Mouse (Mus musculus) skeletal muscle tissue, adult 2 months (tissue): ENCODE results near the gene Faap20.
A peak's percentile ranks its signal among the peaks of the same experiment; 100 is the strongest.

Experiments used
- DNase-seq: peaks from one replicate; pipeline ENCODE4 v3.0.0-alpha.2; 2012; ENCODE audit warnings: low read depth, low spot score

The Faap20 gene

GRCm38 (mm10) chr4:155249648-155250351 lies at the start of gene Faap20:
Gene Faap20, plus strand, starts transcription at chr4:155249802.
- peak; percentile 81 for DNase-seq

GRCm38 (mm10) chr4:155200861-155201390 lies 48.7 kb upstream of the Faap20 start:
- no peak for DNase-seq

- no peak for DNase-seq
Measured at GRCm38 (mm10) chr4:155201764-155202163, 47.8 kb upstream of the Faap20 start.

- DNase-seq = no peak
Measured at GRCm38 (mm10) chr4:155205919-155206318, 43.7 kb upstream of the Faap20 start.

- DNase-seq = no peak
Measured at GRCm38 (mm10) chr4:155206498-155206897, 43.1 kb upstream of the Faap20 start.

GRCm38 (mm10) chr4:155207841-155208240 lies 41.8 kb upstream of the Faap20 start:
- DNase-seq = no peak

GRCm38 (mm10) chr4:155208613-155209012 lies 41.0 kb upstream of the Faap20 start:
- no peak for DNase-seq

- no peak for DNase-seq
Measured at GRCm38 (mm10) chr4:155209079-155209478, 40.5 kb upstream of the Faap20 start.

- DNase-seq = no peak
Measured at GRCm38 (mm10) chr4:155209494-155209893, 40.1 kb upstream of the Faap20 start.

GRCm38 (mm10) chr4:155213052-155213751 lies 36.4 kb upstream of the Faap20 start:
- DNase-seq = no peak

GRCm38 (mm10) chr4:155213752-155214054 lies 35.9 kb upstream of the Faap20 start:
- no peak for DNase-seq

- no peak for DNase-seq
Measured at GRCm38 (mm10) chr4:155214188-155214587, 35.4 kb upstream of the Faap20 start.

GRCm38 (mm10) chr4:155214793-155215192 lies 34.8 kb upstream of the Faap20 start:
- no peak for DNase-seq

- DNase-seq = no peak
Measured at GRCm38 (mm10) chr4:155215203-155215602, 34.4 kb upstream of the Faap20 start.

- DNase-seq = no peak
Measured at GRCm38 (mm10) chr4:155215773-155216630, 33.6 kb upstream of the Faap20 start.

GRCm38 (mm10) chr4:155217241-155218103 lies 32.1 kb upstream of the Faap20 start:
- no peak for DNase-seq

GRCm38 (mm10) chr4:155218104-155218732 lies 31.4 kb upstream of the Faap20 start:
- DNase-seq = no peak

- DNase-seq = no peak
Measured at GRCm38 (mm10) chr4:155219271-155220212, 30.1 kb upstream of the Faap20 start.
